Comparison of ENCODE assay signal across 9 mouse cellular contexts in genomic region chr13:35969431-35969721, GRCm38 (mm10). TPM values are rescaled to one million over a fixed set of nuclear protein-coding genes. Genes with fewer than 3 reads are reported as not detected.
DNase-seq lines count a peak whose midpoint lies in the region; ATAC-seq and TF ChIP-seq lines count a peak whose summit lies in the region.
"Had no signal": no experiment of that assay in that cellular context is flagged by ENCODE, and none has a peak within 500 bp of the region (broad histone marks: within the 10 kb centered on the region; RNA-seq: fewer than 3 reads in every experiment).

No protein-coding gene starts in this region.

- ATAC-seq in embryonic facial prominence, embryonic 13.5 days (ENCODE audit: insufficient number of reproducible peaks, insufficient read depth, low FRiP score, low TSS enrichment, low read depth) = no peak
- ATAC-seq in hindbrain, embryonic 14.5 days (ENCODE audit: low FRiP score) = no peak
- peak; percentile 38; the same call in 1 of the 2 replicates for ATAC-seq in midbrain, postnatal 0 days (ENCODE audit: low FRiP score)
- ATAC-seq: activated CD4-positive, CD25-positive, alpha-beta regulatory T cell, adult 4 months had no signal

- H3K4me1 ChIP-seq in embryonic facial prominence, embryonic 13.5 days = peaks cover 16% of the 10 kb centered on the region
- peaks cover 10% of the 10 kb centered on the region; the same call in 1 of the 2 replicates for H3K4me1 ChIP-seq in hindbrain, embryonic 14.5 days (replicated peaks; ENCODE audit: control insufficient read depth, insufficient read depth, low read length)
- peaks cover 3% of the 10 kb centered on the region; the same call in 1 of the 2 replicates for H3K4me1 ChIP-seq in midbrain, postnatal 0 days (ENCODE audit: insufficient read depth, low read length)

- no peak for DNase-seq in layer of hippocampus, adult 2 months (ENCODE audit: low spot score in 2 of 2)
- no peak for DNase-seq in layer of hippocampus, postnatal 14 days (ENCODE audit: low spot score in 2 of 2)
- no peak for DNase-seq in hindbrain, embryonic 14.5 days (ENCODE audit: low spot score)
- no peak for DNase-seq in midbrain, postnatal 0 days (ENCODE audit: low spot score)
- DNase-seq in adrenal gland, postnatal 25 days = no peak
- no peak for DNase-seq in thymus, postnatal 25 days
- no peak for DNase-seq in left cerebral cortex, postnatal 25 days (ENCODE audit: low spot score in 2 of 2)

- no peak for TF ChIP-seq CTCF in layer of hippocampus, adult 2 months (conservative IDR thresholded peaks at IDR 0.05)
- TF ChIP-seq CTCF in midbrain, postnatal 0 days (IDR thresholded peaks at IDR 0.05) = no peak

- no peaks in the 10 kb centered on the region for H3K9me3 ChIP-seq in embryonic facial prominence, embryonic 13.5 days
- H3K9me3 ChIP-seq in hindbrain, embryonic 14.5 days (ENCODE audit: control insufficient read depth, low read length) = no peaks in the 10 kb centered on the region
- no peaks in the 10 kb centered on the region for H3K9me3 ChIP-seq in midbrain, postnatal 0 days (ENCODE audit: low read length)

- WGBS in embryonic facial prominence, embryonic 13.5 days = 0% methylated on average over 18 of the region's 18 CpGs
- 1% methylated on average over 18 of the region's 18 CpGs for WGBS in hindbrain, embryonic 14.5 days
- under 1% methylated on average over 18 of the region's 18 CpGs for WGBS in midbrain, postnatal 0 days

- peak overlapping the region; percentile 73 for H3K9ac ChIP-seq in embryonic facial prominence, embryonic 13.5 days
- H3K9ac ChIP-seq in hindbrain, embryonic 14.5 days = peak overlapping the region; percentile 57
- H3K9ac ChIP-seq in midbrain, postnatal 0 days (replicated peaks; ENCODE audit: low read length, poor library complexity, severe bottlenecking) = peak overlapping the region; percentile 30

- peak overlapping the region; percentile 87 for H3K27ac ChIP-seq in layer of hippocampus, adult 2 months
- H3K27ac ChIP-seq in embryonic facial prominence, embryonic 13.5 days = no peak overlapping the region
- H3K27ac ChIP-seq in hindbrain, embryonic 14.5 days = no peak overlapping the region
- H3K27ac ChIP-seq in midbrain, postnatal 0 days (ENCODE audit: low read depth, low read length) = no peak overlapping the region

- peak overlapping the region; percentile 56 for H3K4me3 ChIP-seq in layer of hippocampus, adult 2 months
- peak overlapping the region; percentile 63 for H3K4me3 ChIP-seq in embryonic facial prominence, embryonic 13.5 days
- H3K4me3 ChIP-seq in hindbrain, embryonic 14.5 days (replicated peaks; ENCODE audit: low read length) = peak overlapping the region; percentile 67
- H3K4me3 ChIP-seq in midbrain, postnatal 0 days (ENCODE audit: low read depth, low read length) = peak overlapping the region; percentile 51

- H3K27me3 ChIP-seq in embryonic facial prominence, embryonic 13.5 days = peaks cover 37% of the 10 kb centered on the region
- H3K27me3 ChIP-seq in hindbrain, embryonic 14.5 days (ENCODE audit: control insufficient read depth, insufficient read depth, low read length) = peaks cover 28% of the 10 kb centered on the region
- peaks cover 16% of the 10 kb centered on the region for H3K27me3 ChIP-seq in midbrain, postnatal 0 days (ENCODE audit: insufficient read depth, low read length)

- H3K4me2 ChIP-seq in embryonic facial prominence, embryonic 13.5 days = peak overlapping the region; percentile 100
- H3K4me2 ChIP-seq in hindbrain, embryonic 14.5 days (replicated peaks) = peak overlapping the region; percentile 100
- peak overlapping the region; percentile 97 for H3K4me2 ChIP-seq in midbrain, postnatal 0 days (ENCODE audit: low read depth, low read length, poor library complexity, severe bottlenecking)

- intact Hi-C loops in left cerebral cortex, postnatal 25 days (cut with DNase I) = no loop called here

- H3K36me3 ChIP-seq in embryonic facial prominence, embryonic 13.5 days = no peaks in the 10 kb centered on the region
- H3K36me3 ChIP-seq in hindbrain, embryonic 14.5 days (replicated peaks; ENCODE audit: control insufficient read depth, insufficient read depth) = no peaks in the 10 kb centered on the region
- H3K36me3 ChIP-seq in midbrain, postnatal 0 days (ENCODE audit: insufficient read depth, low read length) = no peaks in the 10 kb centered on the region

RNA-seq across cellular contexts. Expression of gene Ppp1r3g, which starts 10.7 kb away (rescaled TPM):
- total RNA-seq in layer of hippocampus, adult 2 months (2021) = 10 to 100 TPM; 10.7 to 12.5 TPM
- total RNA-seq in layer of hippocampus, postnatal 14 days (2021) = 10 to 100 TPM; 11.9 to 13.3 TPM
- 0.67 and 2.0 TPM in 2 replicates for polyA plus RNA-seq in embryonic facial prominence, embryonic 13.5 days (2015; fragmentation: Nextera tagmentation; extraction: Ambion mirVana)
- polyA plus RNA-seq in hindbrain, embryonic 14.5 days (2014; fragmentation: Nextera tagmentation; extraction: Ambion mirVana) = 0.25 TPM in 1 of 2 replicates, not detected in the other
- 0.85 and 1.8 TPM in 2 replicates for total RNA-seq in midbrain, postnatal 0 days (2014; rRNA removed)
- 0.58 and 0.70 TPM in 2 replicates for polyA plus RNA-seq in midbrain, postnatal 0 days (2015; fragmentation: Nextera tagmentation; extraction: Ambion mirVana)
- total RNA-seq in adrenal gland, postnatal 25 days (2021) = 0.38 and 0.43 TPM in 2 replicates
- 10 to 100 TPM; 14.3 to 14.9 TPM for total RNA-seq in left cerebral cortex, postnatal 25 days (2021)
- polyA plus RNA-seq: activated CD4-positive, CD25-positive, alpha-beta regulatory T cell, adult 4 months had no signal
